Mouse (Mus musculus) forebrain, embryonic 14.5 days (tissue): ENCODE data around the gene Tmprss4. TPM values are rescaled to one million over a fixed set of nuclear protein-coding genes. Genes with fewer than 3 reads are reported as not detected.

ENCODE experiments used
- ATAC-seq: fragments of 200-750 bp; cut with Nextera tagmentation; 2 replicates; pipeline ENCODE4 v1.8.0; 2017; ENCODE audit warnings: mild to moderate bottlenecking, moderate library complexity
- DNase-seq: peaks from one replicate; pipeline ENCODE4 v3.0.0-alpha.2; 2015; ENCODE audit warnings: low spot score
- H3K27ac ChIP-seq: fragments of 300-500 bp; sonication (generic); 2 replicates; pipeline ENCODE4 v1.5.1; 2014; ENCODE audit warnings: low read depth, mild to moderate bottlenecking, control low read depth, low read length, moderate library complexity
- H3K27me3 ChIP-seq: fragments of 300-500 bp; sonication (generic); replicated peaks from 2 replicates; pipeline ENCODE4 v1.6.1; 2014; ENCODE audit warnings: low read length, control low read depth, mixed read lengths; ENCODE audit not compliant: control insufficient read depth, insufficient read depth
- H3K36me3 ChIP-seq: fragments of 300-500 bp; sonication (generic); 2 replicates; pipeline ENCODE4 v1.6.1; 2014; ENCODE audit warnings: low read length, control low read depth; ENCODE audit not compliant: control insufficient read depth, insufficient read depth
- H3K4me1 ChIP-seq: fragments of 300-500 bp; sonication (generic); 2 replicates; pipeline ENCODE4 v1.6.1; 2014; ENCODE audit warnings: antibody characterized with exemption, low read length, control low read depth; ENCODE audit not compliant: control insufficient read depth, insufficient read depth
- H3K4me2 ChIP-seq: fragments of 300-500 bp; sonication (generic); 2 replicates; pipeline ENCODE4 v1.6.1; 2014; ENCODE audit warnings: mild to moderate bottlenecking, control low read depth, low read length
- H3K4me3 ChIP-seq: fragments of 300-500 bp; sonication (generic); 2 replicates; pipeline ENCODE4 v1.5.1; 2014; ENCODE audit warnings: low read depth, low read length, control low read depth
- H3K9ac ChIP-seq: fragments of 300-500 bp; sonication (generic); 2 replicates; pipeline ENCODE4 v1.6.1; 2014; ENCODE audit warnings: mild to moderate bottlenecking, low read length, control low read depth, moderate library complexity
- H3K9me3 ChIP-seq: fragments of 300-500 bp; sonication (generic); replicated peaks from 2 replicates; pipeline ENCODE4 v1.6.1; 2016; ENCODE audit warnings: low read length, control low read depth, mixed read lengths; ENCODE audit not compliant: control insufficient read depth
- WGBS: fragments of 180-500 bp; shearing (Covaris S2); extraction: QIAGEN DNeasy Blood & Tissue Kit; methylation state at CpG from one replicate; pipeline ENCODE4 v1.1.7; 2014; 5-methylcytosine and 5-hydroxymethylcytosine counted together
- polyA plus RNA-seq: library from polyadenylated mRNA; unstranded; fragments of >200 nt; fragmentation: Nextera tagmentation; extraction: Ambion mirVana; gene quantifications from 2 replicates; pipeline ENCODE4 v1.2.1, GENCODE M21; 2014

Tmprss4 gene
- polyA plus RNA-seq, 1 experiment from 2014 or later = not detected

DNA sequence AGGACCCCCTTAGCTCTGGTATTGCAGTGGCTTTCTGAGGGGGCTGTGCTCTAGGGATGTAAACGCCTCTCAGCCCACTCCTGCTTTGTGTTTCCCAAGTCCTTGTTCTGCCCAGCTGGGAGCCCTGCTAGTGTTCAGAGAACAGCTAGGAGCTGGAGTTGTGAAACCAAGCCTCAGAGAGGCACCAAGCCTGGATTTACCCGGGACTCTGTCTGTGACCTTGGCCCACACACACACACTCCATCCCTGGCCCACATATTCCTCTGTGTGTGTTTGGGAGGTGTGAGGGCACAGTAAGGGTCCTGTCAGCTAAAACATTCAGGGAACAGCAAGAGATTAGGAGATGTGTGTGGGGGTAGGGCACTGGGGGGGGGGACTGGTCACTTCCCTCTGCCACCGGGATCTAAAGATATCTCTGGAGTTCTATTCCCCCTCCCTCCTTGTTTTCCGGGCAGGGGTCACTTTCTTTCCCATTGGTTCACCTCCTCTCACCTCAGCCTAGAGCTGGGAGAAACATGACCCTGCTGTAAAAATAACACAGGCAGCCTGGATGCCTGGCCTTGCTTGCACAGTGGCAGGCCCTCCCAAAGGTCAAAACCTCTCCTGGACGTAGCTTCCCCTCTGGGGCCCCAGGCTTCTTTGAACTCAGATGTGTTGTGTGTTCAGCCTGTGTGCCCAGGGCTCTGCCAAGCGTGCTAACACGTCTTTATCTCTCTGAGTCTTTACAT, 67.3 kb downstream of the Tmprss4 start:
- 17% methylated on average over 7 of the region's 7 CpGs for WGBS
- no peak overlapping the region for H3K4me3 ChIP-seq
- H3K36me3 ChIP-seq = no peaks in the 10 kb centered on the region
- ATAC-seq (no peak), DNase-seq (no peak)
- H3K9me3 ChIP-seq = no peaks in the 10 kb centered on the region
- no peak overlapping the region for H3K27ac ChIP-seq
- no peaks in the 10 kb centered on the region for H3K4me1 ChIP-seq
- H3K9ac ChIP-seq = no peak overlapping the region
- H3K27me3 ChIP-seq = peaks cover 51% of the 10 kb centered on the region
- no peak overlapping the region for H3K4me2 ChIP-seq

DNA sequence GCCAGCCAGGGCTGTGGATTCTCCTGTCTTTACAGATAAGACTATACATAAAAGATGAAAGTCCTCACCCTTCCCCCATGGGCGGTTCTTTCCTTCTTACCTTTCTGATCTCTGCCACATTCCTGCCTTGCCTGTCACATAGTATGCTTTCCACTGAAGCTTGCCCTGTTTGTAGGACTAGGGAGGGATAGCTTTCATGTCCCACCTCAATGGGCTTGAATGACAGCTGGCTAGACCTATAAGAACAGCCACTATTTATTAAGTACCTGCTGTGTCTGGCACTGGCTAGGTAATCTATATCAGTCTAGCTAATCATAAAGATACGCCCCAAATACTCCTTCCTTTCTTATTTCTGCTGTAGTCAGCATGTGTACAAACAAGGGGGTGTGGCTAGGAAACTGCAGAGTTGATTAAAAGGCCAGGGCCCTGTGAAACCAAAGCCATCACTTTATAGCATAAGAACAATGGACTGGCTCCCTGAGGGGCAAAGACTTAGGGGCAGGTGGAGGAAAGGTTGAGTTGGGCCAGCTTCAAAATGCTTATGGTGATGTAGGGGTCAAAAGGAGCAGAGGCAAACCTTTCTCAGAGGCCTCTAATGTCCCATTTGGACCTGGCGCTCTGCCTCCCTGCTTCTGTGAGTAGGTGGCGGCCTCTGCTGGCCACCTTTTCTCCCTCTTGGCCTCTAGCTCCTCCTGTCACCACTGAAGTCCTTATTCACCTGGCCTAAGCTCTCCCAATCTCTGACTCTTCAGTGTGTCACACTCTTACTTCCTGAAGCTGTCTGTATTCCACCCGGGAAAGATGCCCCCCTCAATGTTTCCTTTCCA, 70.2 kb downstream of the Tmprss4 start:
- Histone ChIP-seq H3K36me3 (no peaks in the 10 kb centered on the region), H3K4me3 (no peak overlapping the region), H3K9ac (no peak overlapping the region), H3K9me3 (no peaks in the 10 kb centered on the region), H3K4me1 (no peaks in the 10 kb centered on the region), H3K27me3 (peaks cover 32% of the 10 kb centered on the region), H3K27ac (no peak overlapping the region), H3K4me2 (no peak overlapping the region)
- ATAC-seq (no peak), DNase-seq (peak; percentile 52)
- WGBS = 21% methylated on average over 5 of the region's 5 CpGs

DNA sequence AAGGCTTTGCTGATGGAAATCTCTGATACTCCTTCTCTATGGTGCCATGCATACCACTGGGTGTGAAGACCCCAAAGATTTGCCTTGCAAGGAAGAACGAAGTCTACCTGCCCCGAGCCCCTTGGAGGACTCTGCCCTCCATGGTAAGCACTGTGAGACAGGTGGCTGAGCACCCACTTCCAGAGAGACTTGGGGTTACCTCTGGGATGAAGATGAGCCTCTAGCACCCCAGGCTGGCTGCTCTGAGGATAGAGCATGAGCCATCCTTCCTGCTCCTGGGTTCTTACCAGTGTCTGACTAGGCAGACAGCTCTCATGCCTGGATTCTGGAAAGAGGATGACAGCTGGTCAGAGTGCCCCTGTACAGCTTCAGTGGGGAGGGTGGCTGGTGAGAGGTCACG, 73.8 kb downstream of the Tmprss4 start:
- H3K36me3 ChIP-seq = no peaks in the 10 kb centered on the region

DNA sequence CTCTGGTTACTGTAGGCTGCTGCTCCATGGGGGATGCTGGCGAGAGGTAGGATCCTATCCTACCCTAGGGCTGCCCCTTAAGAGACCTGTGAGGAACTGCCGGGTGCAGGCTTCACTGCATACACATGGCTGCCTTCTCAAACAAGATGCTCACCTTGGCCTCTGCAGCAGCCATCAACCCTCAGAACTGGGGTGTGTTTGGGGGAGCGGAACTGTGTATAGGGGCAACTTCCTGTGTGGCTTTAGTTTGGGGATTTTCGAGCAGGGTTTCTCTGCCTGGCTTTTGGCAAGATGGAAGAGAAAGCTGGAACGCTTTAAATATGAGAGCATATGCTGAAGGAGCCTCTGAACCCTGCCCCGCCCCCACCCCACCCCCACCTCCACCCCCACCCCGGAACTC, 77.0 kb downstream of the Tmprss4 start:
- Histone ChIP-seq H3K4me1 (peaks cover 5% of the 10 kb centered on the region), H3K9me3 (no peaks in the 10 kb centered on the region), H3K27me3 (no peaks in the 10 kb centered on the region), H3K27ac (no peak overlapping the region), H3K9ac (no peak overlapping the region), H3K36me3 (no peaks in the 10 kb centered on the region), H3K4me2 (no peak overlapping the region), H3K4me3 (no peak overlapping the region)
- no peak for DNase-seq
- WGBS = 64% methylated on average over 7 of the region's 7 CpGs
- ATAC-seq = no peak

More for the DNA sequence above, 73.8 kb downstream of the Tmprss4 start:
- Histone ChIP-seq H3K4me1 (no peaks in the 10 kb centered on the region), H3K9me3 (no peaks in the 10 kb centered on the region), H3K4me2 (no peak overlapping the region), H3K27me3 (0 out of 2 replicates have a peak, but pooled peaks cover 6% of the 10 kb centered on the region), H3K27ac (no peak overlapping the region), H3K4me3 (no peak overlapping the region), H3K9ac (no peak overlapping the region)
- DNase-seq = no peak
- 81% methylated on average over 3 of the region's 3 CpGs for WGBS
- ATAC-seq = no peak

DNA sequence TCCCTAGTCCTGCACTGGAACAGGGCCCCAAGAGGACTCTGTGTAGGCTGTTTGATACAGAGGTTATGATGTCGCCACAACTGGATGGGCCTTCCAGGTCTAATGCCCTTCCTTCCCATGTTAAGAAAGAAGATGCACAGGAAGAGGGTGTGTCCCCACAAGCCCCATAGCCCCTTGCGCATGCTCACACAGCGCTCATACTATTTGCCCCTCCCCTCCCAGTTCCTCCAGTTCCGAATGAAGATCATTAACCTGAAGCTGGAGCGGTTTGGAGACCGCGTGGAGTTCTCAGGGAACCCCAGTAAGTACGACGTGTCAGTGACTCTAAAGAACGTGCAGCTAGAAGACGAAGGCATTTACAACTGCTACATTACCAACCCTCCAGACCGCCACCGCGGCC, 78.7 kb downstream of the Tmprss4 start:
- no peak overlapping the region for H3K9ac ChIP-seq
- no peaks in the 10 kb centered on the region for H3K36me3 ChIP-seq
- no peak overlapping the region for H3K4me2 ChIP-seq
- H3K27ac ChIP-seq = no peak overlapping the region
- DNase-seq (no peak), ATAC-seq (no peak)
- H3K4me3 ChIP-seq = no peak overlapping the region
- H3K27me3 ChIP-seq = no peaks in the 10 kb centered on the region
- peaks cover 6% of the 10 kb centered on the region for H3K4me1 ChIP-seq
- no peaks in the 10 kb centered on the region for H3K9me3 ChIP-seq
- WGBS = 90% methylated on average over 14 of the region's 14 CpGs

Other genes starting within 250 kb of the Tmprss4 start
- gene Ube4a, start 238.5 kb downstream of the Tmprss4 start, polyA plus RNA-seq = 46.0 and 53.0 TPM in 2 replicates
- gene Cd3g, start 223.7 kb downstream of the Tmprss4 start, polyA plus RNA-seq = not detected in 2 replicates
- not detected in 2 replicates for gene Cd3d, start 222.3 kb downstream of the Tmprss4 start, polyA plus RNA-seq
- not detected in 2 replicates for gene Cd3e, start 194.5 kb downstream of the Tmprss4 start, polyA plus RNA-seq
- 0.18 and 0.38 TPM in 2 replicates for gene Mpzl2, start 164.3 kb downstream of the Tmprss4 start, polyA plus RNA-seq
- 1.3 and 1.5 TPM in 2 replicates for gene Mpzl3, start 148.9 kb downstream of the Tmprss4 start, polyA plus RNA-seq
- gene Jaml, start 124.9 kb downstream of the Tmprss4 start, polyA plus RNA-seq = 0.15 TPM in 1 of 2 replicates, not detected in the other
- gene Scn2b, start 86.3 kb downstream of the Tmprss4 start, polyA plus RNA-seq = 3.0 and 4.1 TPM in 2 replicates
- gene Scn4b, start 65.7 kb downstream of the Tmprss4 start, polyA plus RNA-seq = 0.11 and 0.12 TPM in 2 replicates
- not detected in 2 replicates for gene BC049352, start 22.1 kb downstream of the Tmprss4 start, polyA plus RNA-seq
- 0.43 and 0.57 TPM in 2 replicates for gene Il10ra, start 65.1 kb upstream of the Tmprss4 start, polyA plus RNA-seq
- 0.05 TPM in 1 of 2 replicates, not detected in the other for gene Tmprss13, start 115.0 kb upstream of the Tmprss4 start, polyA plus RNA-seq
- 355 and 413 TPM in 2 replicates for gene Fxyd6, start 166.1 kb upstream of the Tmprss4 start, polyA plus RNA-seq
- 5.2 and 6.2 TPM in 2 replicates for gene Fxyd2, start 195.6 kb upstream of the Tmprss4 start, polyA plus RNA-seq
- gene Dscaml1, start 222.5 kb upstream of the Tmprss4 start, polyA plus RNA-seq = 11.3 and 15.0 TPM in 2 replicates